Mouse (Mus musculus) common myeloid progenitor, adult 5-6 weeks (primary cell): ENCODE data around the gene Zfp119b. TPM values are rescaled to one million over a fixed set of nuclear protein-coding genes. Genes with fewer than 3 reads are reported as not detected.

Experiments used
- ATAC-seq: replicated peaks from 2 replicates; pipeline ENCODE4 v1.8.0; 2016; ENCODE audit warnings: low read depth, mild to moderate bottlenecking, moderate TSS enrichment, inconsistent platforms; ENCODE audit not compliant: poor library complexity, severe bottlenecking
- total RNA-seq: library from RNA; stranded (forward); fragments of 200-1000, 187-1606 nt; gene quantifications from 2 replicates; pipeline ENCODE4 v1.2.3, GENCODE M21; 2017

Gene Zfp119b
- 3.2 and 3.4 TPM in 2 replicates for total RNA-seq

- ATAC-seq, result no peak
Observed at GRCm38 (mm10) chr17:55949400-55949799, at the start of gene Zfp119b. Zfp119b (minus strand) TSS chr17:55949500.

- no peak for ATAC-seq
Observed at GRCm38 (mm10) chr17:55996007-55996406, 46.7 kb upstream of the Zfp119b start.

GRCm38 (mm10) chr17:55990278-55990898, 41.1 kb upstream of the Zfp119b start:
- no peak for ATAC-seq

- 0 out of 2 replicates have a peak, but pooled peaks have one; percentile 32 for ATAC-seq
Observed at GRCm38 (mm10) chr17:55986030-55986961, 37.0 kb upstream of the Zfp119b start, which contains the start of gene Fsd1. Fsd1 (plus strand) TSS chr17:55986509.

GRCm38 (mm10) chr17:55977301-55977700, 28.0 kb upstream of the Zfp119b start:
- ATAC-seq, result no peak

GRCm38 (mm10) chr17:55976255-55976862, 27.1 kb upstream of the Zfp119b start:
- peak; percentile 99 for ATAC-seq

- no peak for ATAC-seq
Observed at GRCm38 (mm10) chr17:55971453-55971852, 22.2 kb upstream of the Zfp119b start.

- peak; percentile 39 for ATAC-seq
Observed at GRCm38 (mm10) chr17:55969966-55970891, 20.9 kb upstream of the Zfp119b start, which contains the start of gene Shd. Shd (plus strand) TSS chr17:55970467.

GRCm38 (mm10) chr17:55969560-55969959, 20.3 kb upstream of the Zfp119b start:
- ATAC-seq, result no peak

GRCm38 (mm10) chr17:55968210-55968609, 18.9 kb upstream of the Zfp119b start:
- no peak for ATAC-seq

GRCm38 (mm10) chr17:55967186-55967585, 17.9 kb upstream of the Zfp119b start:
- ATAC-seq, result no peak

- ATAC-seq, result no peak
Observed at GRCm38 (mm10) chr17:55964996-55965395, 15.7 kb upstream of the Zfp119b start.

- no peak for ATAC-seq
Observed at GRCm38 (mm10) chr17:55964496-55964895, 15.2 kb upstream of the Zfp119b start.

- peak; percentile 19 for ATAC-seq
Observed at GRCm38 (mm10) chr17:55963171-55963570, 13.9 kb upstream of the Zfp119b start.

GRCm38 (mm10) chr17:55961631-55962030, 12.3 kb upstream of the Zfp119b start:
- ATAC-seq, result no peak

- no peak for ATAC-seq
Observed at GRCm38 (mm10) chr17:55960791-55961190, 11.5 kb upstream of the Zfp119b start.

GRCm38 (mm10) chr17:55959946-55960740, 10.8 kb upstream of the Zfp119b start:
- ATAC-seq, result no peak

- peak; percentile 84 for ATAC-seq
Observed at GRCm38 (mm10) chr17:55958918-55959728, 9.8 kb upstream of the Zfp119b start, which contains the start of gene Yju2. Yju2 (plus strand) TSS chr17:55959099.
